Mouse (Mus musculus) liver, embryonic 16.5 days (tissue): ENCODE measurements around the gene Cbr1. TPM values are rescaled to one million over a fixed set of nuclear protein-coding genes. Genes with fewer than 3 reads are reported as not detected.

ENCODE experiments used
- ATAC-seq: fragments of 200-750 bp; cut with Nextera tagmentation; 2 replicates; pipeline ENCODE4 v1.8.0; 2017; ENCODE audit warnings: low read depth, mild to moderate bottlenecking, moderate number of reproducible peaks, moderate library complexity
- H3K27ac ChIP-seq: fragments of 300-500 bp; sonication (generic); 2 replicates; pipeline ENCODE4 v1.5.1; 2014; ENCODE audit warnings: mild to moderate bottlenecking, low read length
- H3K27me3 ChIP-seq: fragments of 300-500 bp; sonication (generic); 2 replicates; pipeline ENCODE4 v1.6.1; 2014; ENCODE audit warnings: low read depth, low read length, mixed read lengths; ENCODE audit not compliant: control insufficient read depth, insufficient read depth
- H3K36me3 ChIP-seq: fragments of 300-500 bp; sonication (generic); 2 replicates; pipeline ENCODE4 v1.6.1; 2014; ENCODE audit warnings: mild to moderate bottlenecking; ENCODE audit not compliant: control insufficient read depth, insufficient read depth
- H3K4me1 ChIP-seq: fragments of 300-500 bp; sonication (generic); 2 replicates; pipeline ENCODE4 v1.6.1; 2014; ENCODE audit warnings: low read depth, low read length, mixed read lengths; ENCODE audit not compliant: control insufficient read depth
- H3K4me2 ChIP-seq: fragments of 300-500 bp; sonication (generic); 2 replicates; pipeline ENCODE4 v1.6.1; 2014; ENCODE audit warnings: low read depth, low read length, mixed read lengths
- H3K4me3 ChIP-seq: fragments of 300-500 bp; sonication (generic); 2 replicates; pipeline ENCODE4 v1.5.1; 2014; ENCODE audit warnings: low read depth, mild to moderate bottlenecking, low read length
- H3K9ac ChIP-seq: fragments of 300-500 bp; sonication (generic); 2 replicates; pipeline ENCODE4 v1.6.1; 2014; ENCODE audit warnings: low read depth, low read length
- H3K9me3 ChIP-seq: fragments of 300-500 bp; sonication (generic); replicated peaks from 2 replicates; pipeline ENCODE4 v1.6.1; 2016; ENCODE audit warnings: low read length; ENCODE audit not compliant: control insufficient read depth
- WGBS: fragments of 180-500 bp; shearing (Covaris S2); extraction: QIAGEN DNeasy Blood & Tissue Kit; methylation state at CpG from one replicate; pipeline ENCODE4 v1.1.7; 2014; ENCODE audit not compliant: insufficient replicate concordance; 5-methylcytosine and 5-hydroxymethylcytosine counted together
- polyA plus RNA-seq: library from polyadenylated mRNA; unstranded; fragments of >200 nt; fragmentation: Nextera tagmentation; extraction: Ambion mirVana; gene quantifications from 2 replicates; pipeline ENCODE4 v1.2.1, GENCODE M21; 2015

Cbr1 gene
- polyA plus RNA-seq, 1 experiment from 2014 or later, result 25.9 TPM

DNA sequence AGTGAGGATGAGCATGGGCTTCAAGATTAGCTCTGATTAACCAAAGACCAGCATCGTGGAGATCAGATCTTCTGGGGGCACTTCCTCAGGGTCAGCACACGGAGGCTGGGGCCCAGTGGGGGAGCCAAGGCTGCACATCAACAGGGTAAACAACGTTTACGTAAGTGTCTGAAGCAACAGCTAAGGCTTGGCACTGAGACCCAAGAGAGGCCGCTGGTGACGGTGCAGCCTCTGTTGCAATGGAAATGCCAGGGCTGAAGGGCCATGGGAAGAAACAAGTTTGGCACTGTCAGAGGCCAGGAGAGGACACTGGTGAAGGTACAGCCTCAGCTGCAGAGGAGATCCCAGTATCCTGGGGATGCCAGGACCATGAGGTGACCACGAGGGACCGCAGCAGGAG, 12.2 kb upstream of the Cbr1 start:
- no peaks in the 10 kb centered on the region; the same call in 1 of the 2 replicates for H3K4me1 ChIP-seq
- H3K36me3 ChIP-seq, result no peaks in the 10 kb centered on the region
- ATAC-seq, result no peak
- 63% methylated on average over 8 of the region's 8 CpGs for WGBS
- no peak overlapping the region for H3K4me3 ChIP-seq
- no peak overlapping the region for H3K27ac ChIP-seq
- H3K4me2 ChIP-seq, result no peak overlapping the region
- no peak overlapping the region for H3K9ac ChIP-seq
- no peaks in the 10 kb centered on the region for H3K9me3 ChIP-seq
- H3K27me3 ChIP-seq, result no peaks in the 10 kb centered on the region

DNA sequence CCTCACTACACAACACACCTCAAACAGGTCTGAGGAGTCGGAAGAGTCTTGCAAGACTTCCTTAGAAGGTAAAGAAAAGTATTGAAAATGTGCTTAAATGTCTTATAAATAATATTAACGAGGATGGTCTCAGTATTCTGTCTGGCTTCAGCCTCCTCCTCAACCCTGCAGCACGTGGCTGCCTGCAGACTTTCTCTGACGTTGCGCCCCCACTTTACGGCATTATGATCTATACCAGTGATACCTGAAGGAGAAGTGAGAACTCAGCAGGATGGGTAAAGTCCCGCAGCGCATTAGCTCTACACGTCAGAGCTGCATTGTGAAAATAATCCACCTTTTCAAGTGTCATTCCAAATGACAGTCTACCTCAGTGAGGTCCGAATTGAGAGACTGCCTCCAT, 11.2 kb upstream of the Cbr1 start:
- no peak overlapping the region for H3K4me2 ChIP-seq
- no peak for ATAC-seq
- H3K27ac ChIP-seq, result no peak overlapping the region
- H3K4me1 ChIP-seq, result peaks cover 7% of the 10 kb centered on the region
- 75% methylated on average over 10 of the region's 10 CpGs for WGBS
- no peak overlapping the region for H3K9ac ChIP-seq
- H3K4me3 ChIP-seq, result no peak overlapping the region
- H3K36me3 ChIP-seq, result no peaks in the 10 kb centered on the region
- H3K27me3 ChIP-seq, result no peaks in the 10 kb centered on the region
- no peaks in the 10 kb centered on the region for H3K9me3 ChIP-seq

DNA sequence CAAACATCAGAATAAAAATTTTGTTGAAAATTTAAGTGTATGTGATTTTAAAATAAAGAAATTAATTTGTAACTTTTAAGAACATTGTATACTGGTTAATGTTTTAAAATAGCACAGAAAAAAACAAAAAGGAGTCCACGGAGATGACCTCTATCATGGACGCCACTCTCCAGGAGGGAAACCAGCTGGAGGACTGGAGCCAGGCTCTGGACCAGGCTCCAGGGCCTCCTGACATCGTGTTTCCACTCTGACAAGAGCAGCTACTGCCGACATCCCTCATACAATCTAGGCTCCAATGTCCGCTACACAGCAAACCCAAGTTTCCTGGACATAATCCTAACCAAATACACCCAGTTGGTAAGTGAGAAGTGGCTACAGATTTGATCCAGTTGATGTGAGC, 9.9 kb upstream of the Cbr1 start:
- Histone ChIP-seq H3K9ac (no peak overlapping the region), H3K4me3 (no peak overlapping the region), H3K27ac (no peak overlapping the region), H3K4me2 (no peak overlapping the region), H3K27me3 (no peaks in the 10 kb centered on the region), H3K4me1 (peaks cover 8% of the 10 kb centered on the region), H3K36me3 (no peaks in the 10 kb centered on the region), H3K9me3 (no peaks in the 10 kb centered on the region)
- ATAC-seq, result no peak
- 73% methylated on average over 5 of the region's 5 CpGs for WGBS

DNA sequence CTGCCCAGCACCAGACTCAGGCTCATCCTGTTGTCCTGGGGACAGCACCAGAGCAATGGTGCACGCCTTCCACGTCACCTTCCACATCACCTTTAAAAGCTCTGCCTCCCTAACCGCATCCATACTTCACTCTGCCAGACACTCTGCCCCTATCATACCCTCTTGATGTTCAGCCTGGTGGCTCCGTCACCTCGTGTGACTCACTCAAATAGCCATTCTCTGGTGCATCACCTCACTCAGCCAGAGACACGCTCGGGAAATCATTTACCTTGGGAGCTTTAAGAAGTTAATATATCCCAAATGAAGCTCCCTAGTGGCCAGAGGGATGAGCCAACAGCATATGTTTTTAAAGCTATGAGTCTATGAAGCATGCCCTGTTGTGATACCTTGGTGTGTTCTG, 8.8 kb upstream of the Cbr1 start:
- no peak for ATAC-seq
- Histone ChIP-seq H3K36me3 (no peaks in the 10 kb centered on the region), H3K4me3 (no peak overlapping the region), H3K4me1 (peaks cover 8% of the 10 kb centered on the region), H3K27ac (no peak overlapping the region), H3K4me2 (no peak overlapping the region), H3K27me3 (no peaks in the 10 kb centered on the region), H3K9me3 (no peaks in the 10 kb centered on the region), H3K9ac (no peak overlapping the region)
- 81% methylated on average over 7 of the region's 7 CpGs for WGBS

DNA sequence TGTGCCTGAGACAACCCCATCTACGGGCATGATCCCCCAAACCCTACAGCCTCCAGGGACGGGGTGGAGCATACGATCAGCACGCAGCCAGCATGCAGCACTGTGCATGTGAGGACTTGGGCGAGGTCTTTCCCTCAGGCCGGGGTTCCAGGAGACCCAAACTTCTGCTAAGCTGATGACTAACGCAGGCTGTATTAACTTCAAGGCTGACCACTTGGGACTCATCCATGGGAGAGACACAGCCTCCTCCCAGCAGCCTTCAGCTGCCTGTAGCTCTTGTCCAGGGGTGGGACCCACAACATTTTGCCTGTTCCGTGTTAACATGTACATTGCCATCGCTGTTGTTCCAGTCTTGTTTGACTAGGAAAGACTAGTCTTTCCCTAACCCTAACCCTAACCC, 8.1 kb upstream of the Cbr1 start:
- Histone ChIP-seq H3K4me1 (peaks cover 8% of the 10 kb centered on the region), H3K9ac (no peak overlapping the region), H3K36me3 (no peaks in the 10 kb centered on the region), H3K27ac (no peak overlapping the region), H3K4me2 (no peak overlapping the region), H3K4me3 (no peak overlapping the region), H3K9me3 (no peaks in the 10 kb centered on the region), H3K27me3 (no peaks in the 10 kb centered on the region)
- no peak for ATAC-seq
- WGBS, result 75% methylated on average over 9 of the region's 9 CpGs

DNA sequence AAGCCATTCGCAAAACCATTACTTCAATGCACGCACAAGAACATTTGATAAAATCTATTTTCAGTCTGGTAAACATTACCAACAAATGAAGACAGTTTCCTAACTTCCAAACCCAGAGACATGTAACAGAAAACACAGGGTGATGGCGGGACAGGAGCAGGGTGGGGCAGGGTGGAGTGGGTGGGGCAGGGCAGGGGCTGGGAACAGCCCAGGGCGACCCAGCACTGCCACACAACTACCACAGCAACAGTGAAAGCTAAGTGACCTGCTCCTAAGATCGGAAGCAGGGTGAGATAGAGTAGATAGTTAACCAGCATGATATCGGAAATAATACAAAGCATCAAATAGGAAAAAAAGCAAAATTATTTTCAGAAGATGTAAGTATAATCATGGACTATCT, 6.2 kb upstream of the Cbr1 start:
- Histone ChIP-seq H3K4me2 (no peak overlapping the region), H3K9ac (no peak overlapping the region)
- ATAC-seq, result peak; percentile 50

DNA sequence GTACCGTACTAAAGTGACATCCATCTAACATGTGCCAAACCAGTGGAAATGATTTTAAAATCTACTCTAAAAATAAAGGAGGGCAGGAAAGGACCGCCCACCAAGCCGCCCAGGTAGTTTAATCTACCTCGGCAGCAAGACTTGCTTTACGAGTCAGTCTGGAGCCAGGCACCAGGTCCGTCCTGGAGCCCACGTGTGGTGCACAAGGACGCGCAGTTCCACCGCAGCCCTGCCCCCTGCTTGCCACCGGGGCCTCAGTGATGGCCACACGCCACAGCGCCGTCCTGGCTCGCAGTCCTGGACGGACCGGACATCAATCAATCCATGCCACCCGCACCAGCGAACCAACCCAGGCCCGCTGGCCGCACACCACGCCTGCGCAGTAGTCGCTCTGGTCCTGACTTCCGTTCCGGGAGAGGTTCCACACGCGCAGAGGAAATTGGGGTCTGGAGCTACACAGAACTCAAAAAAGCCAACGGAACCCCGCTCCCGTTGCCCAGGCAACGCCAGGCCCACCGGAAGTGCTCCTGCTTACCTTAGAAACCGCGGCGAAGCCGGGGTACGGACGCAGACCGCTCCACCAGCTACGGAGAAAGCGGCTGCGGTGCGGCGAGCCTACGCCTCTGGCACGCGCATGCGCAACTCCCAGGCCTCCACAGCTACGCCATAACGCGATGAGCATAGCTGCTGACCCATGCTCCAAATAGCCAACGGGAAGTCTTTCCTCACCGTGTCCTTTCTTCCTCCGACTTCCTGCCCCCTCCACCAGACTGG, 2.0 kb upstream of the Cbr1 start, which contains the start of gene Setd4:
Setd4 (minus strand) TSS at position 625 of the 774 bp plus-strand sequence.
- H3K4me2 ChIP-seq, result peak within 1 kb of the TSS; percentile 87
- H3K4me1 ChIP-seq, result peaks cover 21% of the 10 kb centered on the region
- H3K4me3 ChIP-seq, result peak within 1 kb of the TSS; percentile 78
- no peaks in the 10 kb centered on the region; the same call in 1 of the 2 replicates for H3K27me3 ChIP-seq
- under 1% methylated on average over 55 of the region's 55 CpGs for WGBS
- peak; percentile 84 for ATAC-seq
- no peaks in the 10 kb centered on the region for H3K36me3 ChIP-seq
- H3K9me3 ChIP-seq, result no peaks in the 10 kb centered on the region
- peak within 1 kb of the TSS; percentile 84 for H3K27ac ChIP-seq
- H3K9ac ChIP-seq, result peak within 1 kb of the TSS; percentile 83

More for the DNA sequence above, 6.2 kb upstream of the Cbr1 start:
- Histone ChIP-seq H3K36me3 (no peaks in the 10 kb centered on the region), H3K4me3 (no peak overlapping the region), H3K27me3 (no peaks in the 10 kb centered on the region), H3K4me1 (peaks cover 14% of the 10 kb centered on the region), H3K27ac (no peak overlapping the region), H3K9me3 (no peaks in the 10 kb centered on the region)
- 53% methylated on average over 6 of the region's 6 CpGs for WGBS

DNA sequence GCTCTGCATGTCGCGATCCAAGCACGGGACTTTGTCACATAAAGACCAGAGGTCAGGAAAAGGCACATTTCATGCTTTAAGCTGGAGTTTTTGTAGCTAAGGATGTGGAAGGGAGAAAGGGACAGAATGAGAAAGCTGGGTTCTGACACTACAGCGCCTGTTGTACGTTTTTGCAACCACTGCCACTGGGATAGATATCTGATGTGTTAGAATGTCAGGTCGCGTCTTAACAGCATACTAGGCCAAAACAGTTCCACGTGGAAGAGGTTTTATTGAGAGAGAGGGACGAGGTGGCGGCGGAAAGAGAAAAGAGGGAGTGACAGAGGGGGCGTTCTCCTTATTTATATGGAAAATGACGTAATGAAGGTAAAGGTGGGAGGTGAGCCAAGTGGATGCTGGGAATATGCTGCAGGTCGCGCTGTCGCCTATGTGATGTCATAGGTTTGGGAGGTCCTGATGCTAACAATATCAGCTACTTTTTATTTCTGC, 1.1 kb upstream of the Cbr1 start:
- Histone ChIP-seq H3K4me1 (peaks cover 15% of the 10 kb centered on the region), H3K9me3 (no peaks in the 10 kb centered on the region), H3K9ac (peak overlapping the region; percentile 83), H3K27ac (peak overlapping the region; percentile 84), H3K4me3 (peak overlapping the region; percentile 78), H3K36me3 (no peaks in the 10 kb centered on the region), H3K4me2 (peak overlapping the region; percentile 87), H3K27me3 (no peaks in the 10 kb centered on the region; the same call in 1 of the 2 replicates)
- no peak for ATAC-seq
- WGBS, result 16% methylated on average over 16 of the region's 16 CpGs

DNA sequence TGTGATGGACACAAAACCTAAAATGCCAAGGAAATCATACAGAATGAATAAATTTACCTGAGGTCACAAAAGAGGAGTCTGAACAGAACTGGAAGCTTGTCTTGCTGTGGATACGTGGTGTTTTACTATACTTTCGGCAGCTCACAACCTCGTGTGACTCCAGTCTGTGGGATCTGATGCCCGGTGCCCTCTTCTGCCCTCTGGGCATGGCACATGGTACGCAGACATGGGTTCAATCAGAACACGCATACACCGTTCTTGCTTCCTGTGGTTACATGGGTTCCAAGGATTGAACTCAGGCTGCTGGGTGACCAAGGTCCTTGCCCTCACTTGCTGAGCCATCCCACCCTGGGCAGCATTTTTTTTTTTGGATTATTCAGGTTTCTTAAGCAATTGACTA, 493 bp downstream of the Cbr1 start:
- Histone ChIP-seq H3K9ac (no peak overlapping the region), H3K4me3 (no peak overlapping the region), H3K4me1 (peaks cover 15% of the 10 kb centered on the region), H3K27me3 (no peaks in the 10 kb centered on the region; the same call in 1 of the 2 replicates), H3K9me3 (no peaks in the 10 kb centered on the region), H3K4me2 (no peak overlapping the region), H3K36me3 (no peaks in the 10 kb centered on the region), H3K27ac (no peak overlapping the region)
- ATAC-seq, result no peak
- 77% methylated on average over 7 of the region's 7 CpGs for WGBS
